Mouse (Mus musculus) neural tube, embryonic 11.5 days (tissue): ENCODE measurements around the gene Ndufs4. TPM values are rescaled to one million over a fixed set of nuclear protein-coding genes. Genes with fewer than 3 reads are reported as not detected.
"Not testable (repeated sequence)": the region's sequence is repeated elsewhere in the genome, so short reads cannot be mapped to it uniquely, and the experiment has no call there.

Experiments
- ATAC-seq: fragments of 200-750 bp; cut with Nextera tagmentation; 2 replicates; pipeline ENCODE4 v1.8.0; 2017; ENCODE audit warnings: moderate number of reproducible peaks, mild to moderate bottlenecking, moderate TSS enrichment, moderate library complexity; ENCODE audit not compliant: insufficient read depth, low FRiP score, low TSS enrichment
- DNase-seq: peaks from one replicate; pipeline ENCODE4 v3.0.0-alpha.2; 2015; ENCODE audit warnings: low spot score
- H3K27ac ChIP-seq: fragments of 300-500 bp; sonication (generic); 2 replicates; pipeline ENCODE4 v1.5.1; 2014; ENCODE audit warnings: low read depth, mild to moderate bottlenecking, low read length
- H3K27me3 ChIP-seq: fragments of 300-500 bp; sonication (generic); 2 replicates; pipeline ENCODE4 v1.6.1; 2014; ENCODE audit warnings: mild to moderate bottlenecking, low read length, mixed read lengths; ENCODE audit not compliant: control insufficient read depth, insufficient read depth
- H3K36me3 ChIP-seq: fragments of 300-500 bp; sonication (generic); 2 replicates; pipeline ENCODE4 v1.6.1; 2014; ENCODE audit warnings: mild to moderate bottlenecking, low read length, moderate library complexity, mixed read lengths; ENCODE audit not compliant: control insufficient read depth, insufficient read depth
- H3K4me1 ChIP-seq: fragments of 300-500 bp; sonication (generic); 2 replicates; pipeline ENCODE4 v1.6.1; 2014; ENCODE audit warnings: low read length, mixed read lengths; ENCODE audit not compliant: control insufficient read depth, insufficient read depth
- H3K4me2 ChIP-seq: fragments of 300-500 bp; sonication (generic); 2 replicates; pipeline ENCODE4 v1.6.1; 2014; ENCODE audit warnings: low read depth, mild to moderate bottlenecking, moderate library complexity
- H3K4me3 ChIP-seq: fragments of 300-500 bp; sonication (generic); 2 replicates; pipeline ENCODE4 v1.5.1; 2014; ENCODE audit warnings: low read depth, low read length
- H3K9ac ChIP-seq: fragments of 300-500 bp; sonication (generic); 2 replicates; pipeline ENCODE4 v1.6.1; 2014; ENCODE audit warnings: mild to moderate bottlenecking, low read length
- H3K9me3 ChIP-seq: fragments of 300-500 bp; sonication (generic); 2 replicates; pipeline ENCODE4 v1.6.1; 2016; ENCODE audit warnings: low read length; ENCODE audit not compliant: control insufficient read depth
- WGBS: fragments of 180-500 bp; shearing (Covaris S2); extraction: QIAGEN DNeasy Blood & Tissue Kit; methylation state at CpG from one replicate; pipeline ENCODE4 v1.1.7; 2014; 5-methylcytosine and 5-hydroxymethylcytosine counted together
- polyA plus RNA-seq: library from polyadenylated mRNA; unstranded; fragments of >200 nt; fragmentation: Nextera tagmentation; extraction: Ambion mirVana; gene quantifications from 2 replicates; pipeline ENCODE4 v1.2.1, GENCODE M21; 2014

The Ndufs4 gene
- polyA plus RNA-seq, 1 experiment from 2014 or later: 287 TPM

- H3K9ac ChIP-seq: no peak overlapping the region
- H3K36me3 ChIP-seq: no peaks in the 10 kb centered on the region
- WGBS: 91% methylated on average over 11 of the region's 11 CpGs
- H3K9me3 ChIP-seq: no peaks in the 10 kb centered on the region
- H3K27ac ChIP-seq: no peak overlapping the region
- no peak for ATAC-seq
- no peaks in the 10 kb centered on the region for H3K27me3 ChIP-seq
- H3K4me1 ChIP-seq: no peaks in the 10 kb centered on the region
- DNase-seq: no peak
- H3K4me2 ChIP-seq: no peak overlapping the region
- no peak overlapping the region for H3K4me3 ChIP-seq
Observed at GRCm38 (mm10) chr13:114310591-114310990, 77.5 kb downstream of the Ndufs4 start.

GRCm38 (mm10) chr13:114304684-114305083, 83.4 kb downstream of the Ndufs4 start:
- 83% methylated on average over 7 of the region's 7 CpGs for WGBS
- no peak for DNase-seq
- Histone ChIP-seq H3K9me3 (no peaks in the 10 kb centered on the region), H3K4me1 (no peaks in the 10 kb centered on the region), H3K4me2 (no peak overlapping the region), H3K9ac (no peak overlapping the region), H3K36me3 (no peaks in the 10 kb centered on the region), H3K4me3 (no peak overlapping the region), H3K27me3 (no peaks in the 10 kb centered on the region), H3K27ac (no peak overlapping the region)
- ATAC-seq: no peak

GRCm38 (mm10) chr13:114303466-114304175, 84.4 kb downstream of the Ndufs4 start:
- H3K9ac ChIP-seq: no peak overlapping the region
- no peak for DNase-seq
- no peak overlapping the region for H3K27ac ChIP-seq
- H3K4me1 ChIP-seq: no peaks in the 10 kb centered on the region
- H3K4me2 ChIP-seq: no peak overlapping the region
- WGBS: 84% methylated on average over 4 of the region's 4 CpGs
- no peaks in the 10 kb centered on the region for H3K36me3 ChIP-seq
- no peak for ATAC-seq
- H3K9me3 ChIP-seq: no peaks in the 10 kb centered on the region
- no peaks in the 10 kb centered on the region for H3K27me3 ChIP-seq
- H3K4me3 ChIP-seq: no peak overlapping the region

GRCm38 (mm10) chr13:114297761-114298160, 90.3 kb downstream of the Ndufs4 start:
- H3K4me3 ChIP-seq: no peak overlapping the region
- no peak for ATAC-seq
- 37% methylated on average over 3 of the region's 3 CpGs for WGBS
- H3K36me3 ChIP-seq: no peaks in the 10 kb centered on the region
- no peaks in the 10 kb centered on the region for H3K27me3 ChIP-seq
- H3K9ac ChIP-seq: no peak overlapping the region
- no peaks in the 10 kb centered on the region for H3K9me3 ChIP-seq
- no peaks in the 10 kb centered on the region for H3K4me1 ChIP-seq
- H3K27ac ChIP-seq: no peak overlapping the region
- no peak overlapping the region for H3K4me2 ChIP-seq
- no peak for DNase-seq

- Histone ChIP-seq H3K4me3 (no peak overlapping the region), H3K9me3 (no peaks in the 10 kb centered on the region), H3K27me3 (no peaks in the 10 kb centered on the region), H3K9ac (no peak overlapping the region), H3K27ac (no peak overlapping the region), H3K36me3 (no peaks in the 10 kb centered on the region), H3K4me1 (no peaks in the 10 kb centered on the region), H3K4me2 (no peak overlapping the region)
- 83% methylated on average over 4 of the region's 4 CpGs for WGBS
- no peak for ATAC-seq
- DNase-seq: no peak
Observed at GRCm38 (mm10) chr13:114296556-114296955, 91.5 kb downstream of the Ndufs4 start.

- DNase-seq (no peak), ATAC-seq (no peak)
- H3K27me3 ChIP-seq: no peaks in the 10 kb centered on the region
- H3K36me3 ChIP-seq: peaks cover 2% of the 10 kb centered on the region; the same call in 1 of the 2 replicates
- no peak overlapping the region for H3K4me3 ChIP-seq
- WGBS: 88% methylated on average over 1 of the region's 1 CpGs
- H3K9me3 ChIP-seq: no peaks in the 10 kb centered on the region
- H3K4me2 ChIP-seq: no peak overlapping the region
- H3K27ac ChIP-seq: no peak overlapping the region
- no peaks in the 10 kb centered on the region for H3K4me1 ChIP-seq
- H3K9ac ChIP-seq: no peak overlapping the region
Observed at GRCm38 (mm10) chr13:114289411-114289810, 98.6 kb downstream of the Ndufs4 start.

GRCm38 (mm10) chr13:114288511-114288910, 99.5 kb downstream of the Ndufs4 start:
- Histone ChIP-seq H3K9me3 (no peaks in the 10 kb centered on the region), H3K4me3 (no peak overlapping the region), H3K4me2 (no peak overlapping the region), H3K27ac (no peak overlapping the region), H3K9ac (no peak overlapping the region), H3K27me3 (no peaks in the 10 kb centered on the region), H3K36me3 (peaks cover 2% of the 10 kb centered on the region; the same call in 1 of the 2 replicates), H3K4me1 (no peaks in the 10 kb centered on the region)
- WGBS: 94% methylated on average over 3 of the region's 3 CpGs
- ATAC-seq (no peak), DNase-seq (no peak)

GRCm38 (mm10) chr13:114278690-114279089, 109.4 kb downstream of the Ndufs4 start:
- not testable (repeated sequence) for H3K4me2 ChIP-seq, H3K27me3 ChIP-seq, H3K4me3 ChIP-seq, H3K9ac ChIP-seq, H3K9me3 ChIP-seq, H3K36me3 ChIP-seq, H3K27ac ChIP-seq, H3K4me1 ChIP-seq, DNase-seq, ATAC-seq
- 99% methylated on average over 2 of the region's 2 CpGs for WGBS

- Histone ChIP-seq H3K4me2 (no peak overlapping the region), H3K36me3 (no peaks in the 10 kb centered on the region), H3K4me1 (no peaks in the 10 kb centered on the region), H3K9me3 (no peaks in the 10 kb centered on the region), H3K27me3 (no peaks in the 10 kb centered on the region), H3K27ac (no peak overlapping the region), H3K9ac (no peak overlapping the region), H3K4me3 (no peak overlapping the region)
- DNase-seq (no peak), ATAC-seq (no peak)
- 92% methylated on average over 5 of the region's 5 CpGs for WGBS
Observed at GRCm38 (mm10) chr13:114277277-114277676, 110.8 kb downstream of the Ndufs4 start.
